Mouse (Mus musculus) v-Abl transformed pro-B cells (cell line): Measurements from ENCODE around the gene Map4k2.

ENCODE experiments used
- in situ Hi-C, 2 experiments: fragments of 400-800 bp; cut with MboI; formaldehyde crosslinking; loops; one replicate each; pipeline ENCODE4 v1.15.1; 2025; ENCODE audit not compliant: unreplicated experiment in 2 of 2

Gene Map4k2

GRCm38 (mm10) chr19:6374571-6374970 is 33.6 kb downstream of the Map4k2 start:
- in situ Hi-C loops = no loop called here

GRCm38 (mm10) chr19:6375423-6376254 is 34.7 kb downstream of the Map4k2 start:
- in situ Hi-C loops = no loop called here

- in situ Hi-C loops = no loop called here
Observed at GRCm38 (mm10) chr19:6376255-6376564, 35.3 kb downstream of the Map4k2 start.

GRCm38 (mm10) chr19:6376643-6377042 is 35.7 kb downstream of the Map4k2 start:
- in situ Hi-C loops = no loop called here

GRCm38 (mm10) chr19:6377327-6378040 is 36.5 kb downstream of the Map4k2 start:
- in situ Hi-C loops = no loop called here

- in situ Hi-C loops = no loop called here
Observed at GRCm38 (mm10) chr19:6380411-6381166, 39.7 kb downstream of the Map4k2 start.

- in situ Hi-C loops = no loop called here
Observed at GRCm38 (mm10) chr19:6381238-6381637, 40.3 kb downstream of the Map4k2 start.

GRCm38 (mm10) chr19:6382323-6382924 is 41.5 kb downstream of the Map4k2 start:
- in situ Hi-C loops = no loop called here

- in situ Hi-C loops = no loop called here
Observed at GRCm38 (mm10) chr19:6383470-6383869, 42.5 kb downstream of the Map4k2 start.

- in situ Hi-C loops = no loop called here
Observed at GRCm38 (mm10) chr19:6384128-6384527, 43.2 kb downstream of the Map4k2 start, which contains the start of gene Pygm. Gene Pygm (plus strand): TSS chr19:6384399.

- in situ Hi-C loops = no loop called here
Observed at GRCm38 (mm10) chr19:6384954-6385353, 44.0 kb downstream of the Map4k2 start.

- in situ Hi-C loops = no loop called here
Observed at GRCm38 (mm10) chr19:6385419-6385818, 44.5 kb downstream of the Map4k2 start.

- in situ Hi-C loops = no loop called here
Observed at GRCm38 (mm10) chr19:6385821-6386220, 44.9 kb downstream of the Map4k2 start.

GRCm38 (mm10) chr19:6386234-6386633 is 45.3 kb downstream of the Map4k2 start:
- in situ Hi-C loops = no loop called here

- in situ Hi-C loops = no loop called here
Observed at GRCm38 (mm10) chr19:6388006-6388405, 47.1 kb downstream of the Map4k2 start.

- in situ Hi-C loops = no loop called here
Observed at GRCm38 (mm10) chr19:6389803-6390202, 48.9 kb downstream of the Map4k2 start.

- in situ Hi-C loops = no loop called here
Observed at GRCm38 (mm10) chr19:6390251-6390650, 49.3 kb downstream of the Map4k2 start.

- in situ Hi-C loops = no loop called here
Observed at GRCm38 (mm10) chr19:6392743-6393393, 51.9 kb downstream of the Map4k2 start.

- in situ Hi-C loops = no loop called here
Observed at GRCm38 (mm10) chr19:6393637-6394036, 52.7 kb downstream of the Map4k2 start.

GRCm38 (mm10) chr19:6396237-6396636 is 55.3 kb downstream of the Map4k2 start:
- in situ Hi-C loops = no loop called here
